In the genomic region with DNA sequence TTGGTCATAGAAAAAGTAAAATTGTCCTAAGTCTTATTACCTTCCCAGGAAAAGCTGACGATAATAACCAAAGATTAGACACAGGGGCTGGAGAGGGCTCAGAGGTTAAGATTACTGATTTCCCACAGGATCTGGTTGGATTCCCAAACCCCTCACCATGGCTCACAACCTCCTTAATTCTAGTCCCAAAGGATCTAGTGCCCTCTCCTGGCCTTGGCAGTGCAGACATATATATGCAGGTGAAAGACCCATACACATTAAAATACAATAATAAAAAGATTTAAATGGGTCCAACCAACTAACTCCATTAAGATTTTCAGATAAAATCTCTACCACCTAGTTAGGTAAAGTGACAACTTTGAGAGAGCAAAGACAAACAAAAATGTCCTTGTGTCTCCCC, we compare ENCODE assay signal across 12 mouse cellular contexts. TPM values are rescaled to one million over a fixed set of nuclear protein-coding genes. Genes with fewer than 3 reads are reported as not detected.
DNase-seq lines count a peak whose midpoint lies in the region; ATAC-seq and TF ChIP-seq lines count a peak whose summit lies in the region.
"Had no signal": no experiment of that assay in that cellular context is flagged by ENCODE, and none has a peak within 500 bp of the region (broad histone marks: within the 10 kb centered on the region; RNA-seq: fewer than 3 reads in every experiment).

No protein-coding gene starts in this region.

- H3K4me1 ChIP-seq in forebrain, postnatal 0 days (ENCODE audit: insufficient read depth), result no peaks in the 10 kb centered on the region
- peaks cover 4% of the 10 kb centered on the region for H3K4me1 ChIP-seq in forebrain, embryonic 12.5 days
- H3K4me1 ChIP-seq: hindbrain, embryonic 15.5 days had no signal

- no peak overlapping the region for H3K4me2 ChIP-seq in forebrain, postnatal 0 days (ENCODE audit: low read depth)
- H3K4me2 ChIP-seq in forebrain, embryonic 12.5 days, result no peak overlapping the region
- H3K4me2 ChIP-seq: hindbrain, embryonic 15.5 days had no signal

- DNase-seq in forebrain, postnatal 0 days, result peak; percentile 18
- no peak for DNase-seq in left cerebral cortex, adult 2 months (ENCODE audit: extremely low spot score in 1 of 2, low spot score in 2 of 2)
- no peak for DNase-seq in left cerebral cortex, postnatal 36 days (ENCODE audit: low spot score in 2 of 2)
- peak; percentile 40 for DNase-seq in brain, adult 2 months (ENCODE audit: low read depth, low spot score)
- peak; percentile 48 for DNase-seq in lung, postnatal 10 days
- no peak for DNase-seq in adrenal gland, postnatal 25 days
- DNase-seq in layer of hippocampus, postnatal 14 days (ENCODE audit: low spot score in 2 of 2), result no peak
- DNase-seq: gastrocnemius, postnatal 10 days had no signal

- H3K27ac ChIP-seq in forebrain, postnatal 0 days (ENCODE audit: low read depth, low read length), result no peak overlapping the region
- H3K27ac ChIP-seq in forebrain, embryonic 12.5 days, result no peak overlapping the region
- no peak overlapping the region for H3K27ac ChIP-seq in left cerebral cortex, adult 2 months
- H3K27ac ChIP-seq: hindbrain, embryonic 15.5 days had no signal

- peak; percentile 48 for TF ChIP-seq CTCF in forebrain, postnatal 0 days (IDR thresholded peaks at IDR 0.05; ENCODE audit: low read depth)
- peak; percentile 61 for TF ChIP-seq CTCF in left cerebral cortex, adult 2 months (IDR thresholded peaks at IDR 0.05)

- H3K4me3 ChIP-seq in forebrain, postnatal 0 days (ENCODE audit: low read depth, low read length), result no peak overlapping the region
- no peak overlapping the region for H3K4me3 ChIP-seq in forebrain, embryonic 12.5 days (replicated peaks)
- no peak overlapping the region for H3K4me3 ChIP-seq in left cerebral cortex, adult 2 months
- H3K4me3 ChIP-seq: hindbrain, embryonic 15.5 days; myocyte had no signal

- ATAC-seq in forebrain, postnatal 0 days, result no peak
- no peak for ATAC-seq in forebrain, embryonic 12.5 days (ENCODE audit: low FRiP score)
- ATAC-seq: activated CD4-positive, CD25-positive, alpha-beta regulatory T cell, adult 4 months had no signal

- no peaks in the 10 kb centered on the region for H3K9me3 ChIP-seq in forebrain, postnatal 0 days (ENCODE audit: low read length)
- H3K9me3 ChIP-seq in forebrain, embryonic 12.5 days, result no peaks in the 10 kb centered on the region
- H3K9me3 ChIP-seq: hindbrain, embryonic 15.5 days had no signal

- WGBS in forebrain, postnatal 0 days, result 80% methylated on average over 1 of the region's 1 CpGs
- WGBS in forebrain, embryonic 12.5 days, result 91% methylated on average over 1 of the region's 1 CpGs

- intact Hi-C loops in left cerebral cortex, adult 2 months (cut with DNase I), result loop anchor here (5.0 kb wide), 1 partner anchor 216 kb away; no protein-coding TSS in a partner anchor
- intact Hi-C loops in left cerebral cortex, postnatal 36 days (cut with DNase I), result no loop called here

- no peak overlapping the region for H3K9ac ChIP-seq in forebrain, postnatal 0 days
- no peak overlapping the region for H3K9ac ChIP-seq in forebrain, embryonic 12.5 days
- H3K9ac ChIP-seq: hindbrain, embryonic 15.5 days had no signal

- no peaks in the 10 kb centered on the region for H3K36me3 ChIP-seq in forebrain, postnatal 0 days (ENCODE audit: insufficient read depth)
- H3K36me3 ChIP-seq in forebrain, embryonic 12.5 days (replicated peaks), result peaks cover 24% of the 10 kb centered on the region
- H3K36me3 ChIP-seq: hindbrain, embryonic 15.5 days had no signal

- H3K27me3 ChIP-seq in forebrain, postnatal 0 days (ENCODE audit: insufficient read depth, low read length), result no peaks in the 10 kb centered on the region
- H3K27me3 ChIP-seq in forebrain, embryonic 12.5 days, result no peaks in the 10 kb centered on the region
- H3K27me3 ChIP-seq: hindbrain, embryonic 15.5 days had no signal

RNA-seq across cellular contexts. Expression of a gene that starts 7.5 kb away (rescaled TPM):
- 3.2 and 5.8 TPM in 2 replicates for total RNA-seq in forebrain, postnatal 0 days (2014; rRNA removed)
- polyA plus RNA-seq in forebrain, postnatal 0 days (2015; fragmentation: Nextera tagmentation; extraction: Ambion mirVana), result 2.8 and 4.5 TPM in 2 replicates
- 74.5 and 77.3 TPM in 2 replicates for polyA plus RNA-seq in forebrain, embryonic 12.5 days (2016; fragmentation: Nextera tagmentation; extraction: Ambion mirVana)
- total RNA-seq in left cerebral cortex, adult 2 months (2021), result 1 to 10 TPM; 6.9 to 8.1 TPM
- 1 to 10 TPM; 6.3 to 7.6 TPM for total RNA-seq in left cerebral cortex, postnatal 36 days (2021)
- 4.6 and 5.3 TPM in 2 replicates for total RNA-seq in adrenal gland, postnatal 25 days (2021)
- total RNA-seq in layer of hippocampus, postnatal 14 days (2021), result 1 to 10 TPM; 1.3 to 1.8 TPM

RNA-seq across cellular contexts. Expression of a gene that starts 7.6 kb away (rescaled TPM):
- total RNA-seq in forebrain, postnatal 0 days (2014; rRNA removed), result 29.8 and 47.8 TPM in 2 replicates
- polyA plus RNA-seq in forebrain, postnatal 0 days (2015; fragmentation: Nextera tagmentation; extraction: Ambion mirVana), result 21.6 and 27.9 TPM in 2 replicates
- polyA plus RNA-seq in forebrain, embryonic 12.5 days (2016; fragmentation: Nextera tagmentation; extraction: Ambion mirVana), result 77.4 and 78.7 TPM in 2 replicates
- total RNA-seq in left cerebral cortex, adult 2 months (2021), result 10 to 100 TPM; 32.7 to 34.9 TPM
- 10 to 100 TPM; 32.6 to 40.9 TPM for total RNA-seq in left cerebral cortex, postnatal 36 days (2021)
- 28.3 and 43.2 TPM in 2 replicates for total RNA-seq in adrenal gland, postnatal 25 days (2021)
- 10 to 100 TPM; 23.9 to 28.1 TPM for total RNA-seq in layer of hippocampus, postnatal 14 days (2021)

Comparison
In these comparisons a context has a peak if more than half of its experiments do, and no peak if none do; other contexts are left out.
1. DNase-seq: peak in forebrain, postnatal 0 days (single experiment), brain, adult 2 months (single experiment) and lung, postnatal 10 days (single experiment); none in left cerebral cortex, adult 2 months (0 of 2), left cerebral cortex, postnatal 36 days (0 of 2), adrenal gland, postnatal 25 days (single experiment) and layer of hippocampus, postnatal 14 days (0 of 2).